Mouse (Mus musculus) limb, embryonic 14.5 days (tissue): ENCODE data around the gene Tmem218. TPM values are rescaled to one million over a fixed set of nuclear protein-coding genes. Genes with fewer than 3 reads are reported as not detected.

Source experiments
- ATAC-seq: fragments of 200-750 bp; cut with Nextera tagmentation; 2 replicates; pipeline ENCODE4 v1.8.0; 2017; ENCODE audit warnings: low read depth, moderate number of reproducible peaks, moderate TSS enrichment; ENCODE audit not compliant: low FRiP score
- DNase-seq: peaks from one replicate; pipeline ENCODE4 v3.0.0-alpha.2; 2015; ENCODE audit warnings: low spot score
- H3K27ac ChIP-seq: fragments of 300-500 bp; sonication (generic); replicated peaks from 2 replicates; pipeline ENCODE4 v1.5.1; 2014; ENCODE audit warnings: low read depth, mild to moderate bottlenecking, low read length, moderate library complexity, mixed read lengths
- H3K27me3 ChIP-seq: fragments of 300-500 bp; sonication (generic); 2 replicates; pipeline ENCODE4 v1.6.1; 2014; ENCODE audit warnings: low read length, mixed read lengths; ENCODE audit not compliant: control insufficient read depth, insufficient read depth
- H3K36me3 ChIP-seq: fragments of 300-500 bp; sonication (generic); 2 replicates; pipeline ENCODE4 v1.6.1; 2014; ENCODE audit warnings: mild to moderate bottlenecking, low read length, moderate library complexity, mixed read lengths; ENCODE audit not compliant: control insufficient read depth, insufficient read depth
- H3K4me1 ChIP-seq: fragments of 300-500 bp; sonication (generic); 2 replicates; pipeline ENCODE4 v1.6.1; 2014; ENCODE audit warnings: antibody characterized with exemption, low read length, mixed read lengths; ENCODE audit not compliant: control insufficient read depth, insufficient read depth
- H3K4me2 ChIP-seq: fragments of 300-500 bp; sonication (generic); replicated peaks from 2 replicates; pipeline ENCODE4 v1.6.1; 2014; ENCODE audit warnings: low read depth, mild to moderate bottlenecking, low read length, moderate library complexity; ENCODE audit not compliant: severe bottlenecking
- H3K4me3 ChIP-seq: fragments of 300-500 bp; sonication (generic); replicated peaks from 2 replicates; pipeline ENCODE4 v1.5.1; 2014; ENCODE audit warnings: low read length
- H3K9ac ChIP-seq: fragments of 300-500 bp; sonication (generic); 2 replicates; pipeline ENCODE4 v1.6.1; 2014; ENCODE audit warnings: mild to moderate bottlenecking, low read depth, low read length, moderate library complexity; ENCODE audit not compliant: severe bottlenecking
- H3K9me3 ChIP-seq: fragments of 300-500 bp; sonication (generic); 2 replicates; pipeline ENCODE4 v1.6.1; 2016; ENCODE audit warnings: low read length; ENCODE audit not compliant: control insufficient read depth
- POLR2A ChIP-seq: fragments of 200-500 bp; IDR thresholded peaks from 2 replicates; pipeline ENCODE4 v1.8.0; 2012; ENCODE audit warnings: inconsistent platforms, mild to moderate bottlenecking, moderate library complexity, borderline replicate concordance; ENCODE audit not compliant: insufficient read depth, insufficient read length; ENCODE audit errors: extremely low read depth
- WGBS: fragments of 180-500 bp; shearing (Covaris S2); extraction: QIAGEN DNeasy Blood & Tissue Kit; methylation state at CpG from one replicate; pipeline ENCODE4 v1.1.7; 2014; 5-methylcytosine and 5-hydroxymethylcytosine counted together
- polyA plus RNA-seq, 2 experiments: library from polyadenylated mRNA; depleted of rRNA in 1 of 2; stranded (reverse) in 1 of 2; unstranded in 1 of 2; fragments of >200 nt; fragmentation: Nextera tagmentation in 1 of 2; extraction: Ambion mirVana in 1 of 2; gene quantifications; 2 replicates each; pipeline versions ENCODE4 v1.2.1 to v1.2.3; 2012 to 2014

The Tmem218 gene
- polyA plus RNA-seq, 2 experiments, result 4.8 to 13.5 TPM

- Histone ChIP-seq H3K36me3 (no peaks in the 10 kb centered on the region), H3K4me1 (0 out of 2 replicates have a peak, but pooled peaks cover 2% of the 10 kb centered on the region), H3K27me3 (no peaks in the 10 kb centered on the region), H3K4me3 (no peak overlapping the region), H3K4me2 (no peak overlapping the region), H3K9me3 (no peaks in the 10 kb centered on the region), H3K9ac (no peak overlapping the region), H3K27ac (no peak overlapping the region)
- 85% methylated on average over 6 of the region's 6 CpGs for WGBS
- no peak for TF ChIP-seq POLR2A
- DNase-seq (no peak), ATAC-seq (no peak)
Observed at GRCm38 (mm10) chr9:37250631-37251030, 42.6 kb downstream of the Tmem218 start.

- DNase-seq (no peak), ATAC-seq (peak; percentile 21; the same call in 1 of the 2 replicates)
- Histone ChIP-seq H3K4me2 (peak overlapping the region; percentile 73), H3K36me3 (no peaks in the 10 kb centered on the region), H3K27ac (no peak overlapping the region), H3K4me1 (0 out of 2 replicates have a peak, but pooled peaks cover 3% of the 10 kb centered on the region), H3K4me3 (peak overlapping the region; percentile 44), H3K9me3 (no peaks in the 10 kb centered on the region), H3K9ac (peak overlapping the region; percentile 51), H3K27me3 (no peaks in the 10 kb centered on the region)
- 21% methylated on average over 6 of the region's 6 CpGs for WGBS
- no peak for TF ChIP-seq POLR2A
Observed at GRCm38 (mm10) chr9:37254531-37255110, 46.6 kb downstream of the Tmem218 start.

GRCm38 (mm10) chr9:37255149-37255888 is 47.3 kb downstream of the Tmem218 start, which contains the start of gene Slc37a2:
Gene Slc37a2 (minus strand): TSS chr9:37255738.
- ATAC-seq (peak; percentile 73), DNase-seq (peak; percentile 56)
- Histone ChIP-seq H3K4me1 (0 out of 2 replicates have a peak, but pooled peaks cover 3% of the 10 kb centered on the region), H3K9ac (peak within 1 kb of the TSS; percentile 51), H3K4me2 (peak within 1 kb of the TSS; percentile 73), H3K4me3 (peak within 1 kb of the TSS; percentile 44), H3K36me3 (no peaks in the 10 kb centered on the region), H3K27ac (no peak within 1 kb of the TSS), H3K27me3 (no peaks in the 10 kb centered on the region), H3K9me3 (no peaks in the 10 kb centered on the region)
- WGBS, result 1% methylated on average over 38 of the region's 38 CpGs
- no peak for TF ChIP-seq POLR2A

- Histone ChIP-seq H3K9me3 (no peaks in the 10 kb centered on the region), H3K36me3 (no peaks in the 10 kb centered on the region), H3K4me3 (peak overlapping the region; percentile 44), H3K27ac (no peak overlapping the region), H3K4me1 (0 out of 2 replicates have a peak, but pooled peaks cover 3% of the 10 kb centered on the region), H3K4me2 (peak overlapping the region; percentile 73), H3K9ac (peak overlapping the region; percentile 51; the same call in 1 of the 2 replicates), H3K27me3 (no peaks in the 10 kb centered on the region)
- ATAC-seq (peak; percentile 74), DNase-seq (peak; percentile 86)
- no peak for TF ChIP-seq POLR2A
- 13% methylated on average over 7 of the region's 7 CpGs for WGBS
Observed at GRCm38 (mm10) chr9:37255889-37256225, 47.8 kb downstream of the Tmem218 start.

GRCm38 (mm10) chr9:37266622-37267021 is 58.6 kb downstream of the Tmem218 start:
- no peak overlapping the region for H3K4me3 ChIP-seq
- no peak for TF ChIP-seq POLR2A
- no peaks in the 10 kb centered on the region for H3K36me3 ChIP-seq
- ATAC-seq (no peak), DNase-seq (no peak)
- no peak overlapping the region for H3K4me2 ChIP-seq
- WGBS, result 84% methylated on average over 2 of the region's 2 CpGs
- no peaks in the 10 kb centered on the region for H3K9me3 ChIP-seq
- no peak overlapping the region for H3K9ac ChIP-seq
- H3K27ac ChIP-seq, result no peak overlapping the region
- no peaks in the 10 kb centered on the region for H3K4me1 ChIP-seq
- no peaks in the 10 kb centered on the region for H3K27me3 ChIP-seq

Other genes starting within 250 kb of the Tmem218 start
- gene Pknox2, start 60.8 kb upstream of the Tmem218 start, polyA plus RNA-seq (2012; rRNA removed), result 14.5 and 18.7 TPM in 2 replicates
- gene Pknox2, start 60.8 kb upstream of the Tmem218 start, polyA plus RNA-seq (2014; fragmentation: Nextera tagmentation; extraction: Ambion mirVana), result 6.2 and 7.3 TPM in 2 replicates
- gene Slc37a2, start 47.5 kb downstream of the Tmem218 start, polyA plus RNA-seq (2012; rRNA removed), result 3.2 and 3.9 TPM in 2 replicates
- gene Slc37a2, start 47.5 kb downstream of the Tmem218 start, polyA plus RNA-seq (2014; fragmentation: Nextera tagmentation; extraction: Ambion mirVana), result 3.2 and 3.6 TPM in 2 replicates
- 3.3 and 4.6 TPM in 2 replicates for gene Ccdc15, start 140.2 kb downstream of the Tmem218 start, polyA plus RNA-seq (2012; rRNA removed)
- gene Ccdc15, start 140.2 kb downstream of the Tmem218 start, polyA plus RNA-seq (2014; fragmentation: Nextera tagmentation; extraction: Ambion mirVana), result 6.0 and 6.4 TPM in 2 replicates
- gene Hepacam, start 159.1 kb downstream of the Tmem218 start, polyA plus RNA-seq (2012; rRNA removed), result 0.05 and 0.11 TPM in 2 replicates
- gene Hepacam, start 159.1 kb downstream of the Tmem218 start, polyA plus RNA-seq (2014; fragmentation: Nextera tagmentation; extraction: Ambion mirVana), result 0.10 TPM in 1 of 2 replicates, not detected in the other
- 13.2 and 17.6 TPM in 2 replicates for gene Robo4, start 193.7 kb downstream of the Tmem218 start, polyA plus RNA-seq (2012; rRNA removed)
- 12.4 and 13.8 TPM in 2 replicates for gene Robo4, start 193.7 kb downstream of the Tmem218 start, polyA plus RNA-seq (2014; fragmentation: Nextera tagmentation; extraction: Ambion mirVana)
- gene Robo3, start 225.0 kb downstream of the Tmem218 start, polyA plus RNA-seq (2012; rRNA removed), result 0.39 and 0.87 TPM in 2 replicates
- gene Robo3, start 225.0 kb downstream of the Tmem218 start, polyA plus RNA-seq (2014; fragmentation: Nextera tagmentation; extraction: Ambion mirVana), result 0.07 and 0.21 TPM in 2 replicates